Mouse (Mus musculus): ENCODE results near the gene Prr36.

GRCm38 (mm10) chr8:4254001-4254400, 36.7 kb upstream of the Prr36 start:
- no peak for TF ChIP-seq MAX (IDR thresholded peaks at IDR 0.05)
- no peak for TF ChIP-seq CTCF (IDR thresholded peaks at IDR 0.05; ENCODE audit: control insufficient read depth, insufficient read depth, insufficient read length)
- TF ChIP-seq CEBPB (IDR thresholded peaks at IDR 0.05; ENCODE audit: low read depth): no peak
- no peak for TF ChIP-seq USF1 (IDR thresholded peaks at IDR 0.05; ENCODE audit: low read depth)
- TF ChIP-seq MYOD1 (IDR thresholded peaks at IDR 0.05; ENCODE audit: control insufficient read depth, insufficient read length, low read depth): no peak
- TF ChIP-seq MYOG (IDR thresholded peaks at IDR 0.05; ENCODE audit: control insufficient read depth, extremely low read depth, insufficient read length): no peak

All from C2C12 (cell line).